Mouse (Mus musculus) liver, adult 10 weeks (tissue): ENCODE results near the gene Akap14. TPM values are rescaled to one million over a fixed set of nuclear protein-coding genes. Genes with fewer than 3 reads are reported as not detected.

Source experiments
- polyA plus RNA-seq: library from polyadenylated mRNA; stranded (reverse); fragments of 350-450 nt; fragmentation: Illumina TruSeq; extraction: RNeasy Lipid Tissue Mini Kit (QIAGEN cat#74804); gene quantifications from one replicate; pipeline ENCODE4 v1.2.3, GENCODE M21; 2014; ENCODE audit warnings: low read depth, low replicate concordance

Gene Akap14
- polyA plus RNA-seq = not detected

DNA sequence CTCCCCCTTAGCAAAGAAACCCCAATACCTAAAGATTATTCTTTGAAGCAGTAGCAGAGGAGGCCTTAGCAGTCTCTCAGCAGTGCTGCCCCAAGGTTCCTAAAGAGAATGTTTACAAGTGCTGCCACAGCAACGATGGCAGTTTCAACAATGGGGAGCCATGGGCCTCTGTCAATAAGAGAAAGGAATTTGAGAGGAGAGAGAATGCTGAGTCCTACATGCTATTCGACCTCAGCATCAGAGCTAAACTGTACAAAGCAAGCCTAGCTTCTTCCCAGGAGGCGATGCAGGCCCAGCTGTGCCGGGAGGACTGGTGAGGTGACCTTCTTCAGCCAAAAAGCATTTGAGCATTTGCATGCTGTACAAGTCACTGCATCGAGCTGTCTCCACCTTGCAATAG lies at the start of gene Akap14:
Gene Akap14 (minus strand): TSS at position 101 of the 400 bp plus-strand sequence.

DNA sequence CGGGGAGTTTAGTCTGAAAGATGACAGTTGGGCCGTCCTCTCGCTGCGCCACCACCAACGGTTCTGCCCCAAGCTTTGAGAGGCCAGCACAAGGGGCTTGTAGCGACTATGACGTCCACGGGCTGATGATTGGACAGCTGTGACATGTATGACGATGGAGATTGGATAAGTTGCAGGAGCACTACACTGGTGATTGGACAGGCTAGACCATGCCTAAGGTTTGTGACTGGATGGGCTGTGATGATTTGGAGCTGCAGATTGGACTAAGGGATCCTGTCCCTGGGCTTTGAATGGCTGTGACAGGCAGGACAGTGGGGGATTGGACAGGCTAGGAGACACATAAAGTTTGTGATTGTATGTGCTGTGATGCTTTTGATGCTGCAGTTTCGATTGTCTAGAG lies 42.3 kb upstream of the Akap14 start, which contains the start of gene Gm9:
Gene Gm9 (minus strand): TSS at position 101 of the 400 bp plus-strand sequence.

DNA sequence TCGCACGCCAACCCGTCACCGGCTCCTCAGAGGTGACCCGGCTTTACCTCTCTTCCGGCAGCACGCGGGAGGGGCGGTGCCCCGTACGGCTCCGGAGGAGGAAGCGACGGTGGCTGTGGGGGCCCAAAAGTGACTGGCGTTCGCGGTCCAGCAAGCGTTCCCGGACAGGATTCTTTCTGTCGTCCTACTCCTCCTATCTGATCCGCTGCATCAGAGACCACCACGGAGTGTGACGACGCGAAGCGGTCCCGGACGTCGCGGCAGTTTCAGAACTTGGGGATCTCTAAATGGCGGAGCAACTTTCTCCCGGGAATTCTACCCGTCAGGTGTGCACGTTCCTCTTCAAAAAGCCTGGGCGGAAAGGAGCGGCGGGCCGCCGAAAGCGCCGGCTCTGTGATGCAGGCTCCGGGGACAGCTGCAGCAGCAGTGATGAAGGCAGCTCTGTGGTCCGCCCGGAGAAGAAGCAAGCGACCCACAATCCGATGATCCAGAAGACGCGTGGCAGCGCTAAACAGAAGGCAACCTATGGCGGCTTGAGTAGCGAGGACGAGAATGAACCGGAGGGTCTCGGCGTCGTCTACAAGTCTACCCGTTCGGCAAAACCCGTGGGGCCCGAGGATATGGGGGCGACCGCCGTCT lies 22.6 kb upstream of the Akap14 start, which contains the start of the genes Ndufa1 and Rnf113a1:
Gene Ndufa1 (minus strand): TSS at position 59 of the 639 bp plus-strand sequence.
Gene Rnf113a1 (plus strand): TSS at position 141 of the 639 bp plus-strand sequence.

DNA sequence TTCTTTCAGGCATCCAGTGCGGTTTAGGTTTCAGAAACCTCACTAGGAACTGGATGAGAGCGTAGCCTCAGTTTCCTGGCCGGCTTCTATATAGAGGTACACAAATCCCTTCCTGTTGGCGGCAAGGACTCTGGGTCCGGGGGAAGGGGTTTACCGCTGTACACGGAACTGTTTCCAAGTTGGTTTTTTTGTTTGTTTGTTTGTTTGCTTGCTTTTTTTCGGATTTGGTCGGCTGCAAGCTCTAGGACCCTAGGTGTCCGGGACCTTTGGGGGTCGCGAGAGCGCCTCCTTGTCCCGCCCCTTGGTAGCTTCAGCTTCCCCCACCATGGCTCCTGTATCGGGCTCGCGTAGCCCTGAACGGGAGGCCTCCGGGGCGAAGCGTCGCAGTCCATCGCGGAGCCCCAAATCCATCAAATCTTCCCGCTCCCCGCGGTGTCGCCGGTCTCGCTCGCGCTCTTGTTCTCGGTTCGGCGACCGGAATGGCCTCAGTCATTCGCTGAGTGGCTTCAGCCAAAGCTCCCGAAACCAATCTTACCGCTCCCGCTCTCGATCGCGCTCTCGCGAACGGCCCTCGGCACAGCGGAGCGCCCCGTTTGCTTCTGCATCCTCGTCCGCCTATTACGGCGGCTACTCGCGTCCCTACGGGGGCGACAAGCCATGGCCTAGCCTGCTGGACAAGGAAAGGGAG lies 41.8 kb downstream of the Akap14 start, which contains the start of gene Nkap:
Gene Nkap (plus strand): TSS at position 125 of the 688 bp plus-strand sequence.

DNA sequence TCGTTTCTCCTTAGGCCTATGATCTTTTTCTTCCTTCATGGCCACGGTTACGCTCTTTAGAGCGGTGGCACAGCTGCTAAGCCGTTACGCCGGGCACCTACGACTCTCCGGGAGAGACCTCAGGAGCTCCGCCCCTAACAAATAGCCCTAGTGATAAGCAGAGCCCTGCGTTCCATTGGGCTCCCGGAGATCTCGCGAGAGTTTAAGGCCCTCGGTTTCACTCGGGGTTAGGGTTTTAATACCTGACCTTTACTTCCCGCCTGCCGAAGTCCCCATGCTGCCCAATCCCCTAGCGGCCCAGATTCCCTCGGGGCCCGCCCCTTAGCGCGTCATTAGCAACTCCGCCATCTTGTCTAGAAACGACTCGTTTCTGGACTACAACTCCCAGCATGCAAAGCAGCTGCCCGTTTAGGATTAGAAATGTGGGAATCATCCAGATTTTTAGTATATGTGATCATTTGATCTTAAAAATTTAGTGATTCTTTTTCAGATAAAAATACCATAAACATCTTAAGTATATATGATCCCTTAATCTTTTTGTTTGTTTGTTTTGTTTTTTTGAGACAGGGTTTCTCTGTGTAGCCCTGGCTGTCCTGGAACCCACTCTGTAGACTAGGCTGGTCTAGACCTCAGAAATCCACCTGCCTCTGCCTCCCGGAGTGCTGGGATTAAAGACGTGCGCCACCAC lies 58.3 kb downstream of the Akap14 start, which contains the start of gene Upf3b:
Gene Upf3b (minus strand): TSS at position 130 of the 688 bp plus-strand sequence.

Other genes with a start within 250 kb of the Akap14 start
- 1.5 TPM for gene Sept6, start 177.0 kb downstream of the Akap14 start, polyA plus RNA-seq
- not detected for gene Sowahd, start 120.0 kb downstream of the Akap14 start, polyA plus RNA-seq
- gene Rpl39, start 83.4 kb downstream of the Akap14 start, polyA plus RNA-seq = 337 TPM
- 32.3 TPM for gene Upf3b, start 58.5 kb downstream of the Akap14 start, polyA plus RNA-seq
- gene Nkap, start 42.0 kb downstream of the Akap14 start, polyA plus RNA-seq = 16.3 TPM
- 196 TPM for gene Ndufa1, start 22.3 kb upstream of the Akap14 start, polyA plus RNA-seq
- 0.32 TPM for gene Rnf113a1, start 22.4 kb upstream of the Akap14 start, polyA plus RNA-seq
- gene Gm9, start 42.2 kb upstream of the Akap14 start, polyA plus RNA-seq = not detected
- gene Rhox1, start 53.4 kb upstream of the Akap14 start, polyA plus RNA-seq = not detected
- gene Rhox2a, start 76.1 kb upstream of the Akap14 start, polyA plus RNA-seq = not detected
- not detected for gene Rhox3a, start 81.1 kb upstream of the Akap14 start, polyA plus RNA-seq
- gene Rhox4a, start 96.5 kb upstream of the Akap14 start, polyA plus RNA-seq = not detected
- not detected for gene Rhox3a2, start 211.2 kb upstream of the Akap14 start, polyA plus RNA-seq
- not detected for gene Rhox4a2, start 222.0 kb upstream of the Akap14 start, polyA plus RNA-seq
- gene Rhox2b, start 243.2 kb upstream of the Akap14 start, polyA plus RNA-seq = not detected